Mouse (Mus musculus) midbrain, embryonic 11.5 days (tissue): ENCODE measurements around the gene Gpr176. TPM values are rescaled to one million over a fixed set of nuclear protein-coding genes. Genes with fewer than 3 reads are reported as not detected.
"Not testable (repeated sequence)": the region's sequence is repeated elsewhere in the genome, so short reads cannot be mapped to it uniquely, and the experiment has no call there.

Source experiments
- ATAC-seq: fragments of 200-750 bp; cut with Nextera tagmentation; 2 replicates; pipeline ENCODE4 v1.8.0; 2017; ENCODE audit warnings: moderate TSS enrichment, moderate library complexity; ENCODE audit not compliant: low FRiP score
- DNase-seq: peaks from one replicate; pipeline ENCODE4 v3.0.0; 2015; ENCODE audit warnings: low spot score; ENCODE audit errors: missing footprints
- H3K27ac ChIP-seq: fragments of 300-500 bp; sonication (generic); 2 replicates; pipeline ENCODE4 v1.5.1; 2014; ENCODE audit warnings: low read depth, low read length
- H3K27me3 ChIP-seq: fragments of 300-500 bp; sonication (generic); 2 replicates; pipeline ENCODE4 v1.6.1; 2014; ENCODE audit warnings: mild to moderate bottlenecking, low read length, moderate library complexity, mixed read lengths; ENCODE audit not compliant: control insufficient read depth, insufficient read depth
- H3K36me3 ChIP-seq: fragments of 300-500 bp; sonication (generic); 2 replicates; pipeline ENCODE4 v1.6.1; 2014; ENCODE audit warnings: mild to moderate bottlenecking, low read length, moderate library complexity, mixed read lengths; ENCODE audit not compliant: control insufficient read depth, insufficient read depth
- H3K4me1 ChIP-seq: fragments of 300-500 bp; sonication (generic); 2 replicates; pipeline ENCODE4 v1.6.1; 2014; ENCODE audit warnings: low read length; ENCODE audit not compliant: control insufficient read depth, insufficient read depth
- H3K4me2 ChIP-seq: fragments of 300-500 bp; sonication (generic); 2 replicates; pipeline ENCODE4 v1.6.1; 2014; ENCODE audit warnings: mild to moderate bottlenecking, moderate library complexity
- H3K4me3 ChIP-seq: fragments of 300-500 bp; sonication (generic); 2 replicates; pipeline ENCODE4 v1.5.1; 2014; ENCODE audit warnings: low read depth, low read length
- H3K9ac ChIP-seq: fragments of 300-500 bp; sonication (generic); 2 replicates; pipeline ENCODE4 v1.6.1; 2014; ENCODE audit warnings: low read length
- H3K9me3 ChIP-seq: fragments of 300-500 bp; sonication (generic); 2 replicates; pipeline ENCODE4 v1.6.1; 2016; ENCODE audit warnings: low read length; ENCODE audit not compliant: control insufficient read depth
- WGBS: fragments of 180-500 bp; shearing (Covaris S2); extraction: QIAGEN DNeasy Blood & Tissue Kit; methylation state at CpG from one replicate; pipeline ENCODE4 v1.1.7; 2014; 5-methylcytosine and 5-hydroxymethylcytosine counted together
- polyA plus RNA-seq: library from polyadenylated mRNA; unstranded; fragments of >200 nt; fragmentation: Nextera tagmentation; extraction: Ambion mirVana; gene quantifications from 2 replicates; pipeline ENCODE4 v1.2.1, GENCODE M21; 2014

Gpr176 gene
- polyA plus RNA-seq, 1 experiment from 2014 or later, result 0.25 TPM

DNA sequence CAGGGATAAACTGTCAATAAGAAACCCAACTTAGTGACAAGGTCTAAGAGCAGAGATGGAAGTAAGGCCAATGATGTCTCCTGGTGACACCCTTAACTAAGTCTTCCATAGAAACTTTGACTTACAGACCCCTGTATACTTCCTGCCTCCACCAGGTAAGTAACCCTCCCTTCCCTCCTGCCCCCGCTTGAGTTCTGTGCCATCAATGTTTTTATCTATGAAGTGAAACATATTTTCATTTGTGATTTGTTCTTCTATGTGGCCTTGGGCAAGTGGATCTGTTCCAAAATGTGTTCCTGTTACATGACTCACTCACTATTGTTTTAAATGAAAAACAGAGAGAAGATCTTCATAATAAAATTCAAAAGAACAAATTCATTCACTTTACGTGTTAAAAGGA lies 73.2 kb downstream of the Gpr176 start:
- WGBS, result 93% methylated on average over 2 of the region's 2 CpGs

DNA sequence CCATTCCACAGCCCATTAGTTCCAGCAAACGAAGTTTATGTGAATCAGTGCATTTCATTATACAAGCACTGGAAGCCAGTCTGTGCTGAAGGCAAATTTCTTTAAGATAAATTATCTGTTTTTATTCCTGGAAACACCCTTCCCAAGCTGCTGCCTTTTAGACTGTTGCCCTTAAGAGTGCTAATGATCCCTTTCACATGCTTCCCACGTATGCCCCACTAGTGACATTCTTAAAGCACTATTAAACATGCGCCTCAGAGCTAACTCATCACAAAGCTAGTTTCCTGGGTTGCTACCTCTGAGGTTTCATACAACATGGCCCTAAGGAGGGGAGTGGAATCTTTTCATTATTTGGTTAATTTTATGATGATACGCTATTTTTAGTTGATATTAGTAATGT lies 74.6 kb downstream of the Gpr176 start:
- H3K27me3 ChIP-seq, result no peaks in the 10 kb centered on the region
- ATAC-seq (no peak), DNase-seq (peak; percentile 44)
- no peak overlapping the region for H3K4me2 ChIP-seq
- WGBS, result 84% methylated on average over 4 of the region's 4 CpGs
- no peak overlapping the region for H3K27ac ChIP-seq
- no peak overlapping the region for H3K4me3 ChIP-seq
- H3K4me1 ChIP-seq, result no peaks in the 10 kb centered on the region
- no peaks in the 10 kb centered on the region for H3K36me3 ChIP-seq
- H3K9me3 ChIP-seq, result no peaks in the 10 kb centered on the region
- H3K9ac ChIP-seq, result no peak overlapping the region

More for the DNA sequence above, 73.2 kb downstream of the Gpr176 start:
- no peaks in the 10 kb centered on the region for H3K36me3 ChIP-seq
- H3K4me1 ChIP-seq, result no peaks in the 10 kb centered on the region
- no peaks in the 10 kb centered on the region for H3K9me3 ChIP-seq
- DNase-seq (peak; percentile 12), ATAC-seq (no peak)
- H3K27ac ChIP-seq, result no peak overlapping the region
- H3K4me3 ChIP-seq, result no peak overlapping the region
- no peak overlapping the region for H3K4me2 ChIP-seq
- H3K9ac ChIP-seq, result no peak overlapping the region
- H3K27me3 ChIP-seq, result no peaks in the 10 kb centered on the region

DNA sequence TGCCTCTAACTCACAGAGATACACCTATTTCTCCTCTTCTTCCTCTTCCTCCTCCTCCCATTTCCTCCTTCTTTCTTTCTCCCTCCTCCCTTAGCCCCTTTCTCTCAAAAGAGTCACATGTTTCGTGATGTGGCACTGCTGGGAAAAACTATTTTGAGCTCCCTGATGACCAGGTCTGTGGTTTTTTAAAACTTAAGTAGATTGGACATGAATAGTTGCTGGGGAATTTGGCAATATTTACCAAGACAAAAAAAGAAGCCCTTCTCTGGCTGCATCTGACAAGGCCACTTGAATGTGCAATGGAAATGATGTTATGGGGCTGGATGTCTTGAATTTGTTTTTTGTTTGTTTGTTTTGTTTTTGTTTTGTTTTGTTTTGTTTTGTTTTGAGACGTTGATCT lies 75.3 kb downstream of the Gpr176 start:
- Histone ChIP-seq H3K9ac (no peak overlapping the region), H3K9me3 (no peaks in the 10 kb centered on the region), H3K4me2 (no peak overlapping the region), H3K27me3 (no peaks in the 10 kb centered on the region), H3K4me3 (no peak overlapping the region), H3K4me1 (no peaks in the 10 kb centered on the region), H3K36me3 (no peaks in the 10 kb centered on the region), H3K27ac (no peak overlapping the region)
- WGBS, result 80% methylated on average over 2 of the region's 2 CpGs
- no peak for DNase-seq
- ATAC-seq, result no peak

DNA sequence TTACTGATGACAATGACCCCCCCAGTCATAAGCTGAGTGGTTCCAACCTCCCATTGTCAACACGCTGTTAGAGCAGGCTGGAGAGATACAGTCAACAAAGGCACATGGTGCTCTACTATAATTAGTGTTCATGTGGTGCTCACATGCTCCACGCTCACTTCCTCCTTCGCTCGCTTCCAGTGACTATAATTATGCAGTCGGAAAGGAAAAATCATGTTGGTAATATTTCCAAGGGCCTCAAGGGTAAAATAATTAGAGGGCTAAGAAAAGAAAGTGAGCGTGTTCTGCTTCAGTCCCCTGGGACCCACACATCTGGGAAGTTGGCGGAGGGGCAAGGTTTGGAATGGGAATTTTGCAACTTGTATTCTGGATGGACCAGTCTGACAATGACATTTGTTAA lies 77.7 kb downstream of the Gpr176 start:
- Histone ChIP-seq H3K27me3 (no peaks in the 10 kb centered on the region), H3K9me3 (no peaks in the 10 kb centered on the region), H3K27ac (no peak overlapping the region), H3K4me2 (no peak overlapping the region), H3K36me3 (no peaks in the 10 kb centered on the region), H3K9ac (no peak overlapping the region), H3K4me3 (no peak overlapping the region), H3K4me1 (no peaks in the 10 kb centered on the region)
- no peak for ATAC-seq
- WGBS, result 89% methylated on average over 7 of the region's 7 CpGs
- DNase-seq, result peak; percentile 2

DNA sequence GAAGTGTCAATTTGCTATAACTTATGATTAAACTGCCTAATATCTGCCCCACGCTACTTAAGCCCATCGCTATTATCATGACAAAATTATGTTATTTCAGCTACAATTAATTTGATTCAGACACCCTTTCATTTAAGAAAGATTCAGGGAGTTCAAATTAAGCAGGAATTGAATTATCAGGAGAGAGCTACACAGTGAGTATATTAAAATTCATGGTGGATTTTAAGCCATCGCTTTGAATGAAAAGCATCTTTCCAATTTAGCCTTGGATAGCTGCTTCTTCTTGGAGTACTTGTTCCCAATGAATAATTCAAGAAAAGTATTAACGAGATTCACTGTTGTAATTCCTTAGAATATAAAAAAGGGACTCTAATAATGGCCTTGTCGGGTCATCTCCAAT lies 79.6 kb downstream of the Gpr176 start:
- H3K9ac ChIP-seq, result no peak overlapping the region
- no peaks in the 10 kb centered on the region for H3K9me3 ChIP-seq
- no peak for DNase-seq
- H3K27ac ChIP-seq, result no peak overlapping the region
- no peak overlapping the region for H3K4me2 ChIP-seq
- H3K4me3 ChIP-seq, result no peak overlapping the region
- no peak for ATAC-seq
- WGBS, result 80% methylated on average over 5 of the region's 5 CpGs
- H3K27me3 ChIP-seq, result no peaks in the 10 kb centered on the region
- no peaks in the 10 kb centered on the region for H3K4me1 ChIP-seq
- H3K36me3 ChIP-seq, result no peaks in the 10 kb centered on the region

DNA sequence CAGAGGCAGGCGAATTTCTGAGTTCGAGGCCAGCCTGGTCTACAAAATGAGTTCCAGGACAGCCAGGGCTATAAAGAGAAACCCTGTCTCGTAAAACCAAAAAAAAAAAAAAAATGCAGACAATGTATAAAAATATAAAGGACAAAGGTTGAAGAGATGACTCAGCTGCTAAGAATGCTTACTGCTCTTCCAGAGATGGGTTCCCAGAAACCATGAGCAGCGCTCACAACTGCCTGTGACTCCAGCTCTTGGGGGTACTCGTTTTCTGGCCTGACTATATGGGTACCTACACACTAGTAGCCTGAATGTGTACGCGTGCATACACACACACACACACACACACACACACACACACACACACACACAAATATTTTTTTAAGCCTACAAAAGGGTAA lies 84.2 kb downstream of the Gpr176 start:
- not testable (repeated sequence) for H3K27ac ChIP-seq

DNA sequence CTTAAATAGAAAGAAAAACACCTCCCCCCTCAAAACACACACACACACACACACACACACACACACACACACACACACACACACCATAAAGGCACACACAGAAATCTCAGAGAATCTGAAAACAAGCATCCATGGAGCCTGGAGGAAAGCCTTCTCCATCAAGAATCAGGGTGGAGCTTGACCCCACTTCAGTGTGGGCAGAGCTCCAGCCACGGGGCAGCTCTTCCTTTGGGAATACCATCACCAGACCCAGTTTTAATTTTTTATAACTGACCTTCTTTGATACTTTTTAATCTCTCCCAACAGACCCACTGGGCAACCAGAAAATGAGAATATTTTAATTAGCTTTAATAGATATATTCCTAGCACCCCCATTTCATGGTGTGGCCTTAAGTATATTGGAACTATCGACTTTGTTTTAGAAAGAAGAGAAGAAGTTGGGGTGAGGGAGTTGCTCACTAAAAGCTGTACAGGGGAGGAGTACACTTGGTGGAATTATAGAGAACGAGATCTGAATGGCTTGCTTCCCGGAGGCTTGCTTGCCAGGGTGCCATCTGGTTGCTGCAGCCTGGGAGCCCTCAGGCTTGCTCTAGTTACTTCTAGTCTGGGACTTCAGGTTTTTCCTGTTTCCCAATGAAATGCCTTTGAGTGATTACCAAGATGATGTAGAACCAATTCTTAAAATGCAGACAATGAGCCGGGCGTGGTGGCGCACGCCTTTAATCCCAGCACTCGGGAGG lies 84.7 kb downstream of the Gpr176 start:
- H3K27ac ChIP-seq, result no peak overlapping the region
- H3K9ac ChIP-seq, result no peak overlapping the region
- ATAC-seq (no peak), DNase-seq (peak; percentile 57)
- H3K27me3 ChIP-seq, result no peaks in the 10 kb centered on the region
- H3K36me3 ChIP-seq, result no peaks in the 10 kb centered on the region
- WGBS, result 91% methylated on average over 9 of the region's 9 CpGs
- no peaks in the 10 kb centered on the region for H3K4me1 ChIP-seq
- H3K4me2 ChIP-seq, result no peak overlapping the region
- no peak overlapping the region for H3K4me3 ChIP-seq
- H3K9me3 ChIP-seq, result no peaks in the 10 kb centered on the region

More for the DNA sequence above, 84.2 kb downstream of the Gpr176 start:
- H3K4me1 ChIP-seq, H3K9ac ChIP-seq, H3K36me3 ChIP-seq, H3K9me3 ChIP-seq, ATAC-seq, H3K27me3 ChIP-seq, H3K4me3 ChIP-seq, H3K4me2 ChIP-seq: not testable (repeated sequence)
- 92% methylated on average over 7 of the region's 7 CpGs for WGBS
- DNase-seq, result peak; percentile 21

DNA sequence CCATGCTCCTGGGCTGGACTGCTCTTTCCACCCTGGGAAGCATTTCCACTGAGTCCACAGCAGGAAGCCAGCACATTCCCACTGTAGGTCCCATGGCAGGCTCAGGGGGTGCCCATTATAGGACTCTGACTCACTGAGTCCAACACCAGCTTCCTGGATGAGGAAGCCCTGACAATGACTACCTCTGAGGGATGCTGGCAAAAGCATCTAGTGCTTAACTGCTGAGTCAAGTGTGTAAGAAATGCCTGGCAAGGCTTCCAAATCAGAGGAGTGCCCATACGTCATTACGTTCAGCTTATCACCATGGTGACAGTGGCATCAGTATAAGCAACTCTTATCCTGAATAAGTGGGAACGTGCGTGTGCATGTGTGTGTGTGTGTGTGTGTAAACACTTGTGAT lies 85.5 kb downstream of the Gpr176 start:
- DNase-seq, result peak; percentile 75
- no peaks in the 10 kb centered on the region for H3K36me3 ChIP-seq
- WGBS, result 78% methylated on average over 4 of the region's 4 CpGs
- ATAC-seq, result no peak
- no peak overlapping the region for H3K4me2 ChIP-seq
- H3K27me3 ChIP-seq, result no peaks in the 10 kb centered on the region
- no peak overlapping the region for H3K4me3 ChIP-seq
- no peaks in the 10 kb centered on the region for H3K9me3 ChIP-seq
- H3K4me1 ChIP-seq, result no peaks in the 10 kb centered on the region
- no peak overlapping the region for H3K27ac ChIP-seq
- H3K9ac ChIP-seq, result no peak overlapping the region

DNA sequence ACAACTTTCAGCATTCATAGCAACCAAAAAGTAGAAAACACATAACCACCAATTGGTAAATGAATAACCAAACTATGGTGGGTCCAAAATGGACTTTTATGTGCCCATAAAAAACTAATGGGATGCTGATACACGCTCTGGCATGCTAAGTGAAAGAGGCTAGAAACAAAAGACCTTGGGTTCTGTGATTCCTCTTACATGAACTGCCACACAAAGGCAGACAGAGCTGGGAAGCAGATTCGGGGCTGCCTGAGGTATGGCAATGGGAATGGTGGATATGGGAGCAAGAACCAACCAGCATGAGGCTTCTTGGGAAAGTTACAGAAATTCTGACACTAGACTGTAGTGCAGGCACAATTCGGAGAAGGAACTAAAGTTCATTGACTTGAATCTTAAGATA lies 90.8 kb downstream of the Gpr176 start:
- no peaks in the 10 kb centered on the region for H3K36me3 ChIP-seq
- WGBS, result 73% methylated on average over 3 of the region's 3 CpGs
- H3K9me3 ChIP-seq, result no peaks in the 10 kb centered on the region
- no peaks in the 10 kb centered on the region for H3K27me3 ChIP-seq
- ATAC-seq (no peak), DNase-seq (peak; percentile 53)
- H3K9ac ChIP-seq, result no peak overlapping the region
- H3K4me1 ChIP-seq, result no peaks in the 10 kb centered on the region
- H3K27ac ChIP-seq, result no peak overlapping the region
- no peak overlapping the region for H3K4me3 ChIP-seq
- no peak overlapping the region for H3K4me2 ChIP-seq
